Mouse (Mus musculus): ENCODE measurements around the gene Ctsl. TPM values are rescaled to one million over a fixed set of nuclear protein-coding genes. Genes with fewer than 3 reads are reported as not detected.

The Ctsl gene
- polyA plus RNA-seq, 1 experiment from 2014 or later, result 306 TPM

- no peaks in the 10 kb centered on the region for H3K9me3 ChIP-seq (replicated peaks)
These were observed 37.6 kb downstream of the Ctsl start for GRCm38 (mm10) chr13:64333102-64333501.

GRCm38 (mm10) chr13:64332321-64332720, 38.4 kb downstream of the Ctsl start:
- Histone ChIP-seq H3K9me3 (replicated peaks) (no peaks in the 10 kb centered on the region), H3K4me2 (no peak overlapping the region), H3K27ac (no peak overlapping the region), H3K4me1 (no peaks in the 10 kb centered on the region), H3K4me3 (replicated peaks) (no peak overlapping the region), H3K27me3 (no peaks in the 10 kb centered on the region), H3K36me3 (no peaks in the 10 kb centered on the region), H3K9ac (no peak overlapping the region)
- 84% methylated on average over 6 of the region's 6 CpGs for WGBS
- ATAC-seq (replicated peaks; ENCODE audit: low FRiP score), result no peak

More at GRCm38 (mm10) chr13:64333102-64333501, 37.6 kb downstream of the Ctsl start:
- Histone ChIP-seq H3K27me3 (no peaks in the 10 kb centered on the region), H3K4me1 (no peaks in the 10 kb centered on the region), H3K4me3 (replicated peaks) (no peak overlapping the region), H3K4me2 (no peak overlapping the region), H3K9ac (no peak overlapping the region), H3K27ac (no peak overlapping the region), H3K36me3 (no peaks in the 10 kb centered on the region)
- ATAC-seq (replicated peaks; ENCODE audit: low FRiP score), result no peak
- 80% methylated on average over 3 of the region's 3 CpGs for WGBS

- Histone ChIP-seq H3K27me3 (no peaks in the 10 kb centered on the region), H3K36me3 (no peaks in the 10 kb centered on the region), H3K9ac (no peak overlapping the region), H3K4me1 (no peaks in the 10 kb centered on the region), H3K4me3 (replicated peaks) (no peak overlapping the region), H3K4me2 (no peak overlapping the region), H3K9me3 (replicated peaks) (no peaks in the 10 kb centered on the region), H3K27ac (no peak overlapping the region)
- 76% methylated on average over 8 of the region's 8 CpGs for WGBS
- no peak for ATAC-seq (replicated peaks; ENCODE audit: low FRiP score)
These were observed 48.0 kb downstream of the Ctsl start for GRCm38 (mm10) chr13:64322561-64323281.

- Histone ChIP-seq H3K36me3 (no peaks in the 10 kb centered on the region), H3K9me3 (replicated peaks) (no peaks in the 10 kb centered on the region), H3K27ac (no peak overlapping the region), H3K27me3 (no peaks in the 10 kb centered on the region), H3K9ac (no peak overlapping the region), H3K4me3 (replicated peaks) (no peak overlapping the region), H3K4me1 (0 out of 2 replicates have a peak, but pooled peaks cover 2% of the 10 kb centered on the region), H3K4me2 (no peak overlapping the region)
- whole genome bisulfite sequencing, result 78% methylated on average over 8 of the region's 8 CpGs
- ATAC-seq (replicated peaks; ENCODE audit: low FRiP score), result no peak
These were observed 50.4 kb downstream of the Ctsl start for GRCm38 (mm10) chr13:64320334-64320733.

- Histone ChIP-seq H3K9ac (no peak overlapping the region), H3K4me3 (replicated peaks) (no peak overlapping the region), H3K4me2 (no peak overlapping the region), H3K9me3 (replicated peaks) (no peaks in the 10 kb centered on the region), H3K36me3 (no peaks in the 10 kb centered on the region), H3K27me3 (no peaks in the 10 kb centered on the region), H3K4me1 (0 out of 2 replicates have a peak, but pooled peaks cover 2% of the 10 kb centered on the region), H3K27ac (no peak overlapping the region)
- no peak for ATAC-seq (replicated peaks; ENCODE audit: low FRiP score)
These were observed 50.9 kb downstream of the Ctsl start for GRCm38 (mm10) chr13:64319782-64320181.

- Histone ChIP-seq H3K27me3 (no peaks in the 10 kb centered on the region), H3K9ac (no peak overlapping the region), H3K9me3 (replicated peaks) (no peaks in the 10 kb centered on the region), H3K4me1 (0 out of 2 replicates have a peak, but pooled peaks cover 2% of the 10 kb centered on the region), H3K27ac (no peak overlapping the region), H3K36me3 (no peaks in the 10 kb centered on the region), H3K4me2 (no peak overlapping the region), H3K4me3 (replicated peaks) (no peak overlapping the region)
- ATAC-seq (replicated peaks; ENCODE audit: low FRiP score), result no peak
- WGBS, result 48% methylated on average over 2 of the region's 2 CpGs
These were observed 52.3 kb downstream of the Ctsl start for GRCm38 (mm10) chr13:64318355-64318754.

GRCm38 (mm10) chr13:64315483-64316050, 55.1 kb downstream of the Ctsl start:
- 2% methylated on average over 3 of the region's 3 CpGs for WGBS

GRCm38 (mm10) chr13:64314041-64314440, 56.6 kb downstream of the Ctsl start:
- ATAC-seq (replicated peaks; ENCODE audit: low FRiP score), result no peak
- WGBS, result 69% methylated on average over 3 of the region's 3 CpGs
- H3K4me2 ChIP-seq, result no peak overlapping the region

More at GRCm38 (mm10) chr13:64315483-64316050, 55.1 kb downstream of the Ctsl start:
- H3K4me2 ChIP-seq, result no peak overlapping the region
- no peaks in the 10 kb centered on the region for H3K27me3 ChIP-seq
- peaks cover 18% of the 10 kb centered on the region for H3K4me1 ChIP-seq
- ATAC-seq (replicated peaks; ENCODE audit: low FRiP score), result no peak
- H3K4me3 ChIP-seq (replicated peaks), result no peak overlapping the region
- no peaks in the 10 kb centered on the region for H3K36me3 ChIP-seq
- no peaks in the 10 kb centered on the region for H3K9me3 ChIP-seq (replicated peaks)
- no peak overlapping the region for H3K27ac ChIP-seq
- H3K9ac ChIP-seq, result no peak overlapping the region

GRCm38 (mm10) chr13:64312916-64313289, 57.8 kb downstream of the Ctsl start:
- peaks cover 5% of the 10 kb centered on the region for H3K36me3 ChIP-seq
- no peaks in the 10 kb centered on the region for H3K27me3 ChIP-seq
- H3K9ac ChIP-seq, result 0 out of 2 replicates have a peak overlapping the region, but pooled peaks have one; percentile 23
- peak overlapping the region; percentile 65 for H3K4me2 ChIP-seq
- no peaks in the 10 kb centered on the region for H3K9me3 ChIP-seq (replicated peaks)
- peak overlapping the region; percentile 79 for H3K4me3 ChIP-seq (replicated peaks)
- 0% methylated on average over 2 of the region's 2 CpGs for WGBS
- peak overlapping the region; percentile 97 for H3K27ac ChIP-seq
- H3K4me1 ChIP-seq, result peaks cover 25% of the 10 kb centered on the region
- peak; percentile 61 for ATAC-seq (replicated peaks; ENCODE audit: low FRiP score)

More at GRCm38 (mm10) chr13:64314041-64314440, 56.6 kb downstream of the Ctsl start:
- H3K36me3 ChIP-seq, result no peaks in the 10 kb centered on the region
- no peaks in the 10 kb centered on the region for H3K27me3 ChIP-seq
- no peak overlapping the region for H3K9ac ChIP-seq
- no peak overlapping the region for H3K4me3 ChIP-seq (replicated peaks)
- H3K4me1 ChIP-seq, result peaks cover 25% of the 10 kb centered on the region
- no peak overlapping the region for H3K27ac ChIP-seq
- H3K9me3 ChIP-seq (replicated peaks), result no peaks in the 10 kb centered on the region

- peaks cover 29% of the 10 kb centered on the region for H3K4me1 ChIP-seq
- H3K27me3 ChIP-seq, result no peaks in the 10 kb centered on the region
- H3K27ac ChIP-seq, result peak within 1 kb of the TSS; percentile 97
- peak; percentile 94 for ATAC-seq (replicated peaks; ENCODE audit: low FRiP score)
- under 1% methylated on average over 70 of the region's 74 CpGs for WGBS
- peaks cover 12% of the 10 kb centered on the region for H3K36me3 ChIP-seq
- peak within 1 kb of the TSS; percentile 65 for H3K4me2 ChIP-seq
- H3K9me3 ChIP-seq (replicated peaks), result no peaks in the 10 kb centered on the region
- peak within 1 kb of the TSS; percentile 79 for H3K4me3 ChIP-seq (replicated peaks)
- H3K9ac ChIP-seq, result peak within 1 kb of the TSS; percentile 73
These were observed 58.4 kb downstream of the Ctsl start, which contains the start of gene Aaed1 for GRCm38 (mm10) chr13:64312024-64312915. TSS of gene Aaed1 (minus strand) at chr13:64312710.

- Histone ChIP-seq H3K9me3 (replicated peaks) (no peaks in the 10 kb centered on the region), H3K4me1 (peaks cover 31% of the 10 kb centered on the region), H3K4me3 (replicated peaks) (peak overlapping the region; percentile 79), H3K9ac (no peak overlapping the region), H3K27ac (peak overlapping the region; percentile 18; the same call in 1 of the 2 replicates), H3K4me2 (peak overlapping the region; percentile 65), H3K36me3 (peaks cover 15% of the 10 kb centered on the region), H3K27me3 (no peaks in the 10 kb centered on the region)
- 43% methylated on average over 1 of the region's 1 CpGs for WGBS
- ATAC-seq (replicated peaks; ENCODE audit: low FRiP score), result no peak
These were observed 59.4 kb downstream of the Ctsl start for GRCm38 (mm10) chr13:64311266-64311665.

Measured in kidney, embryonic 15.5 days (tissue).